Mouse (Mus musculus): ENCODE data around the gene Abcb10. TPM values are rescaled to one million over a fixed set of nuclear protein-coding genes. Genes with fewer than 3 reads are reported as not detected.

The Abcb10 gene
- 17.4 TPM for polyA plus RNA-seq (2014; fragmentation: Illumina TruSeq; extraction: RNeasy Lipid Tissue Mini Kit (QIAGEN cat#74804); ENCODE audit: low read depth, low replicate concordance)

GRCm38 (mm10) chr8:123982826-123983400 is at the start of gene Abcb10:
Gene Abcb10, minus strand, starts transcription at chr8:123983122.

GRCm38 (mm10) chr8:124021237-124022227 is 38.6 kb upstream of the Abcb10 start, which contains the start of the genes Taf5l and Urb2:
Gene Taf5l, minus strand, starts transcription at chr8:124021397.
Gene Urb2, plus strand, starts transcription at chr8:124021508.

GRCm38 (mm10) chr8:123948942-123949685 is 33.8 kb downstream of the Abcb10 start, which contains the start of gene Nup133:
Gene Nup133, minus strand, starts transcription at chr8:123949265.

Other genes starting within 250 kb of the Abcb10 start
- gene Rab4a, start 177.1 kb downstream of the Abcb10 start, polyA plus RNA-seq (2014; fragmentation: Illumina TruSeq; extraction: RNeasy Lipid Tissue Mini Kit (QIAGEN cat#74804); ENCODE audit: low read depth, low replicate concordance), result 15.5 TPM
- 1.7 TPM for gene Ccsap, start 122.9 kb downstream of the Abcb10 start, polyA plus RNA-seq (2014; fragmentation: Illumina TruSeq; extraction: RNeasy Lipid Tissue Mini Kit (QIAGEN cat#74804); ENCODE audit: low read depth, low replicate concordance)
- gene Acta1, start 88.4 kb downstream of the Abcb10 start, polyA plus RNA-seq (2014; fragmentation: Illumina TruSeq; extraction: RNeasy Lipid Tissue Mini Kit (QIAGEN cat#74804); ENCODE audit: low read depth, low replicate concordance), result 17.6 TPM
- gene Nup133, start 33.9 kb downstream of the Abcb10 start, polyA plus RNA-seq (2014; fragmentation: Illumina TruSeq; extraction: RNeasy Lipid Tissue Mini Kit (QIAGEN cat#74804); ENCODE audit: low read depth, low replicate concordance), result 13.0 TPM
- 15.2 TPM for gene Taf5l, start 38.3 kb upstream of the Abcb10 start, polyA plus RNA-seq (2014; fragmentation: Illumina TruSeq; extraction: RNeasy Lipid Tissue Mini Kit (QIAGEN cat#74804); ENCODE audit: low read depth, low replicate concordance)
- 5.4 TPM for gene Urb2, start 38.4 kb upstream of the Abcb10 start, polyA plus RNA-seq (2014; fragmentation: Illumina TruSeq; extraction: RNeasy Lipid Tissue Mini Kit (QIAGEN cat#74804); ENCODE audit: low read depth, low replicate concordance)
- 46.5 TPM for gene Galnt2, start 248.3 kb upstream of the Abcb10 start, polyA plus RNA-seq (2014; fragmentation: Illumina TruSeq; extraction: RNeasy Lipid Tissue Mini Kit (QIAGEN cat#74804); ENCODE audit: low read depth, low replicate concordance)

Measured in adipose tissue, adult 10 weeks (tissue).